Mouse (Mus musculus): Measurements from ENCODE around the gene Nipsnap1. TPM values are rescaled to one million over a fixed set of nuclear protein-coding genes. Genes with fewer than 3 reads are reported as not detected.
A peak's percentile ranks its signal among the peaks of the same experiment; 100 is the strongest.

Nipsnap1 gene
- polyA plus RNA-seq, 1 experiment: 77.7 TPM

GRCm38 (mm10) chr11:4861816-4862604 is 11.7 kb upstream of the Nipsnap1 start:
- TF ChIP-seq POLR2A (IDR thresholded peaks at IDR 0.05; ENCODE audit: extremely low read depth, insufficient read depth, low read length) (no peak), CTCF (IDR thresholded peaks at IDR 0.05; ENCODE audit: extremely low read depth, insufficient read depth, low read length) (no peak)
- Histone ChIP-seq H3K27ac (ENCODE audit: insufficient read depth, low read length) (no peak overlapping the region), H3K4me3 (ENCODE audit: insufficient read depth, low read length) (no peak overlapping the region), H3K4me1 (ENCODE audit: control insufficient read depth, insufficient read depth, low read length) (no peaks in the 10 kb centered on the region)

GRCm38 (mm10) chr11:4862730-4863129 is 11.0 kb upstream of the Nipsnap1 start:
- no peak overlapping the region for H3K4me3 ChIP-seq (ENCODE audit: insufficient read depth, low read length)
- no peak overlapping the region for H3K27ac ChIP-seq (ENCODE audit: insufficient read depth, low read length)
- TF ChIP-seq POLR2A (IDR thresholded peaks at IDR 0.05; ENCODE audit: extremely low read depth, insufficient read depth, low read length) (no peak), CTCF (IDR thresholded peaks at IDR 0.05; ENCODE audit: extremely low read depth, insufficient read depth, low read length) (no peak)
- no peaks in the 10 kb centered on the region for H3K4me1 ChIP-seq (ENCODE audit: control insufficient read depth, insufficient read depth, low read length)

- Histone ChIP-seq H3K4me1 (ENCODE audit: control insufficient read depth, insufficient read depth, low read length) (no peaks in the 10 kb centered on the region), H3K4me3 (ENCODE audit: insufficient read depth, low read length) (no peak overlapping the region)
- TF ChIP-seq CTCF (IDR thresholded peaks at IDR 0.05; ENCODE audit: extremely low read depth, insufficient read depth, low read length) (peak; percentile 67), POLR2A (IDR thresholded peaks at IDR 0.05; ENCODE audit: extremely low read depth, insufficient read depth, low read length) (no peak)
Observed at GRCm38 (mm10) chr11:4865645-4866251, 8.0 kb upstream of the Nipsnap1 start.

GRCm38 (mm10) chr11:4874551-4874950 is 800 bp downstream of the Nipsnap1 start:
- TF ChIP-seq CTCF (IDR thresholded peaks at IDR 0.05; ENCODE audit: extremely low read depth, insufficient read depth, low read length) (no peak), POLR2A (IDR thresholded peaks at IDR 0.05; ENCODE audit: extremely low read depth, insufficient read depth, low read length) (no peak)
- H3K4me3 ChIP-seq (ENCODE audit: insufficient read depth, low read length): peak overlapping the region; percentile 54
- H3K27ac ChIP-seq (ENCODE audit: insufficient read depth, low read length): no peak overlapping the region
- no peaks in the 10 kb centered on the region for H3K4me1 ChIP-seq (ENCODE audit: control insufficient read depth, insufficient read depth, low read length)

More at GRCm38 (mm10) chr11:4865645-4866251, 8.0 kb upstream of the Nipsnap1 start:
- no peak overlapping the region for H3K27ac ChIP-seq (ENCODE audit: insufficient read depth, low read length)

- TF ChIP-seq CTCF (IDR thresholded peaks at IDR 0.05; ENCODE audit: extremely low read depth, insufficient read depth, low read length): no peak
- TF ChIP-seq POLR2A (IDR thresholded peaks at IDR 0.05; ENCODE audit: extremely low read depth, insufficient read depth, low read length): no peak
- H3K4me3 ChIP-seq (ENCODE audit: insufficient read depth, low read length): no peak overlapping the region
- H3K27ac ChIP-seq (ENCODE audit: insufficient read depth, low read length): no peak overlapping the region
- H3K4me1 ChIP-seq (ENCODE audit: control insufficient read depth, insufficient read depth, low read length): no peaks in the 10 kb centered on the region
Observed at GRCm38 (mm10) chr11:4881087-4881486, 7.3 kb downstream of the Nipsnap1 start.

GRCm38 (mm10) chr11:4882892-4883627 is 9.3 kb downstream of the Nipsnap1 start:
- 0 out of 2 replicates have a peak, but pooled peaks have one; percentile 10 for TF ChIP-seq CTCF (IDR thresholded peaks at IDR 0.05; ENCODE audit: extremely low read depth, insufficient read depth, low read length)
- no peak for TF ChIP-seq POLR2A (IDR thresholded peaks at IDR 0.05; ENCODE audit: extremely low read depth, insufficient read depth, low read length)
- H3K4me3 ChIP-seq (ENCODE audit: insufficient read depth, low read length): no peak overlapping the region
- H3K4me1 ChIP-seq (ENCODE audit: control insufficient read depth, insufficient read depth, low read length): no peaks in the 10 kb centered on the region
- H3K27ac ChIP-seq (ENCODE audit: insufficient read depth, low read length): no peak overlapping the region

- no peak overlapping the region for H3K27ac ChIP-seq (ENCODE audit: insufficient read depth, low read length)
- no peak overlapping the region for H3K4me3 ChIP-seq (ENCODE audit: insufficient read depth, low read length)
- TF ChIP-seq POLR2A (IDR thresholded peaks at IDR 0.05; ENCODE audit: extremely low read depth, insufficient read depth, low read length) (no peak), CTCF (IDR thresholded peaks at IDR 0.05; ENCODE audit: extremely low read depth, insufficient read depth, low read length) (peak; percentile 42)
- H3K4me1 ChIP-seq (ENCODE audit: control insufficient read depth, insufficient read depth, low read length): no peaks in the 10 kb centered on the region
Observed at GRCm38 (mm10) chr11:4885385-4885903, 11.7 kb downstream of the Nipsnap1 start.

GRCm38 (mm10) chr11:4886987-4887386 is 13.2 kb downstream of the Nipsnap1 start:
- no peak for TF ChIP-seq POLR2A (IDR thresholded peaks at IDR 0.05; ENCODE audit: extremely low read depth, insufficient read depth, low read length)
- TF ChIP-seq CTCF (IDR thresholded peaks at IDR 0.05; ENCODE audit: extremely low read depth, insufficient read depth, low read length): no peak
- Histone ChIP-seq H3K27ac (ENCODE audit: insufficient read depth, low read length) (no peak overlapping the region), H3K4me3 (ENCODE audit: insufficient read depth, low read length) (no peak overlapping the region), H3K4me1 (ENCODE audit: control insufficient read depth, insufficient read depth, low read length) (no peaks in the 10 kb centered on the region)

Measured in cortical plate, adult 2 months (tissue).